Mouse (Mus musculus): ENCODE results near the gene Ptrh1. TPM values are rescaled to one million over a fixed set of nuclear protein-coding genes. Genes with fewer than 3 reads are reported as not detected.
A peak's percentile ranks its signal among the peaks of the same experiment; 100 is the strongest.

Ptrh1 gene
- polyA plus RNA-seq, 1 experiment from 2014 or later: 3.5 TPM

DNA sequence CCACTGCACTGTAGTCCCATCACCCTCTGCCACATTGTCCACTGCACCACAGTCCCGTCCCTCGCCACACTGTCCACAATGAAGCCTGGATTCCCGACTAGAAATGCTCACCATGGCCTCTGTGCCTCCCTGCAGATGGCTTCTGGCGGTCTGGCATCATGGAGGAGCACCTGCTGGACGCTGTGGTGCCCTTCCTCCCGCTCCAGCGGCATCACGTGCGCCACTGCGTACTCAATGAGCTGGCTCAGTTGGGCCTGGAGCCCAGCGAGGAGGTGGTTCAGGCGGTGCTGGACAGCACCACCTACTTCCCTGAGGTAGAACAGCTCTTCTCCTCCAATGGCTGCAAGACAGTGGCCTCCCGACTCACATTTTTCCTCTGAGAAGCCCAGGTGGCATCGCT is 14.2 kb upstream of the Ptrh1 start:
- Histone ChIP-seq H3K9ac (replicated peaks; ENCODE audit: low read length) (no peak overlapping the region), H3K27ac (replicated peaks; ENCODE audit: low read depth, low read length) (no peak overlapping the region), H3K4me1 (ENCODE audit: control insufficient read depth, insufficient read depth, low read length) (peaks cover 12% of the 10 kb centered on the region), H3K4me3 (replicated peaks; ENCODE audit: low read depth, low read length) (no peak overlapping the region), H3K36me3 (ENCODE audit: control insufficient read depth, insufficient read depth, low read length) (peaks cover 35% of the 10 kb centered on the region), H3K27me3 (ENCODE audit: control insufficient read depth, insufficient read depth, low read length) (no peaks in the 10 kb centered on the region), H3K9me3 (ENCODE audit: control insufficient read depth, low read length) (no peaks in the 10 kb centered on the region), H3K4me2 (ENCODE audit: low read length) (no peak overlapping the region)
- 89% methylated on average over 14 of the region's 14 CpGs for WGBS
- ATAC-seq (ENCODE audit: low FRiP score, low TSS enrichment) (no peak), DNase-seq (no peak)

DNA sequence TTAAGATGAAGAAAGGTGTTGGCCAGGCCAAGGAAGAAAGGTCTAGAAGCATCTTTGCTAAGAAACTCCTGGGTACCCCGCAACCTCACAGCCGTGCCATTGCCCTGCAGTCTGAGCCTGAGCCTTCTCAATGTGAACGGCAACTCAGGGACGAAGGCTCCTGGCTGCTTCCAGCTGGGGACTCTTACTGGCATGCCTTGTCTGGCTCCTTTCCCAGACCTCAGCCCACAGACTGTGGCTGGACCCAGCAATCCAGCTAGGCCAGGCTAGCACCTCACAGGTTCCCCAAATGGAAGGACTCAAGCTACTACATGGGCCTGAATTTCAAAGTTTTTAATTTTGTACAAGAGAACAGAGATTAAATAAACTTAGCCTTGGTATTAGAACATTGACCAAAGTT is 13.7 kb upstream of the Ptrh1 start:
- Histone ChIP-seq H3K4me1 (ENCODE audit: control insufficient read depth, insufficient read depth, low read length) (peaks cover 12% of the 10 kb centered on the region), H3K27me3 (ENCODE audit: control insufficient read depth, insufficient read depth, low read length) (no peaks in the 10 kb centered on the region), H3K4me3 (replicated peaks; ENCODE audit: low read depth, low read length) (no peak overlapping the region), H3K4me2 (ENCODE audit: low read length) (no peak overlapping the region), H3K9ac (replicated peaks; ENCODE audit: low read length) (no peak overlapping the region), H3K9me3 (ENCODE audit: control insufficient read depth, low read length) (no peaks in the 10 kb centered on the region), H3K27ac (replicated peaks; ENCODE audit: low read depth, low read length) (no peak overlapping the region), H3K36me3 (ENCODE audit: control insufficient read depth, insufficient read depth, low read length) (peaks cover 35% of the 10 kb centered on the region)
- ATAC-seq (ENCODE audit: low FRiP score, low TSS enrichment) (no peak), DNase-seq (no peak)
- WGBS: 95% methylated on average over 4 of the region's 4 CpGs

DNA sequence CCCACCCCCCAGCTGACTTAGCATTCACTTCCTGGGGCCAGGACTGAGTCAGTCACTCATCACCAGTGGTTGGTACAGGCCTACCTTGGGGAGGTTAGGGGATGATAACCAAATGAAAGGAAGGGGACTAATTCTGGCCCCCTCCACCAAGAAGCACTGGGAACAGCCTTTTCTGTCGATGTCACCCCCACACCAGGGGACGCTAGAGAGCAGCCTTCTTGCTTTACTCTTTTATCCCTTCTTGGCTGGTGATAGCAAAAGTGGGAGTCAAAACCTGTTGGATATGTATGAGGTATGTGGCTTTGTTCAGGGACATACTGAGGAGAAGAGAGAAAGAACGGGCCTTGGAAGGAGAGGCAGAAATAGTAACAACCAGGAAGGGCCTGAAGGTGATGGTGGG is 12.2 kb upstream of the Ptrh1 start:
- H3K27ac ChIP-seq (replicated peaks; ENCODE audit: low read depth, low read length): no peak overlapping the region

DNA sequence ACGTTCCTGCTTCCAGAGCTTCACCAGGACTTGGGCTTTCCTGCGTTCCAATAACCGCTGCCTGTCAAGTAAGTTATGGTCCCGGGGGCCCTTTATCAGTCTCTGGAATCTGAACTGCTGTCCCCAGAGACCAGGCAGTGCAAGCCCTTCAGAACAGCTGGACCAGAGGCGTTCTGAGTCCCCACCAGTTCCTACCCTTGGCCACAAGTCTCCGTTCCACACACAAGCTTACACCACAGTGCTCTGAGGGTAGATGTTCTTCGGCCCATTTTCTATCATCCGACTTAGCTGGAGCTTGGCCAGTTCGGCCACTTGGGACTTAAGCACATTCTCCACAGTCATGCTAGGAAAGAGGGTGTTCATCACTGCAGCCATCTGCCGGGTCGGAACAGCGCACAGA is 8.3 kb upstream of the Ptrh1 start:
- Histone ChIP-seq H3K9ac (replicated peaks; ENCODE audit: low read length) (no peak overlapping the region), H3K27me3 (ENCODE audit: control insufficient read depth, insufficient read depth, low read length) (no peaks in the 10 kb centered on the region), H3K4me1 (ENCODE audit: control insufficient read depth, insufficient read depth, low read length) (peaks cover 7% of the 10 kb centered on the region), H3K4me2 (ENCODE audit: low read length) (no peak overlapping the region), H3K9me3 (ENCODE audit: control insufficient read depth, low read length) (no peaks in the 10 kb centered on the region), H3K4me3 (replicated peaks; ENCODE audit: low read depth, low read length) (no peak overlapping the region), H3K36me3 (ENCODE audit: control insufficient read depth, insufficient read depth, low read length) (peaks cover 12% of the 10 kb centered on the region), H3K27ac (replicated peaks; ENCODE audit: low read depth, low read length) (no peak overlapping the region)
- DNase-seq (no peak), ATAC-seq (ENCODE audit: low FRiP score, low TSS enrichment) (no peak)
- WGBS: 61% methylated on average over 12 of the region's 12 CpGs

More for the DNA sequence above, 12.2 kb upstream of the Ptrh1 start:
- no peaks in the 10 kb centered on the region for H3K9me3 ChIP-seq (ENCODE audit: control insufficient read depth, low read length)
- H3K27me3 ChIP-seq (ENCODE audit: control insufficient read depth, insufficient read depth, low read length): no peaks in the 10 kb centered on the region
- no peak for DNase-seq
- no peak overlapping the region for H3K9ac ChIP-seq (replicated peaks; ENCODE audit: low read length)
- peaks cover 5% of the 10 kb centered on the region; the same call in 1 of the 2 replicates for H3K4me1 ChIP-seq (ENCODE audit: control insufficient read depth, insufficient read depth, low read length)
- H3K36me3 ChIP-seq (ENCODE audit: control insufficient read depth, insufficient read depth, low read length): peaks cover 35% of the 10 kb centered on the region
- ATAC-seq (ENCODE audit: low FRiP score, low TSS enrichment): no peak
- H3K4me3 ChIP-seq (replicated peaks; ENCODE audit: low read depth, low read length): no peak overlapping the region
- WGBS: 77% methylated on average over 3 of the region's 3 CpGs
- H3K4me2 ChIP-seq (ENCODE audit: low read length): no peak overlapping the region

DNA sequence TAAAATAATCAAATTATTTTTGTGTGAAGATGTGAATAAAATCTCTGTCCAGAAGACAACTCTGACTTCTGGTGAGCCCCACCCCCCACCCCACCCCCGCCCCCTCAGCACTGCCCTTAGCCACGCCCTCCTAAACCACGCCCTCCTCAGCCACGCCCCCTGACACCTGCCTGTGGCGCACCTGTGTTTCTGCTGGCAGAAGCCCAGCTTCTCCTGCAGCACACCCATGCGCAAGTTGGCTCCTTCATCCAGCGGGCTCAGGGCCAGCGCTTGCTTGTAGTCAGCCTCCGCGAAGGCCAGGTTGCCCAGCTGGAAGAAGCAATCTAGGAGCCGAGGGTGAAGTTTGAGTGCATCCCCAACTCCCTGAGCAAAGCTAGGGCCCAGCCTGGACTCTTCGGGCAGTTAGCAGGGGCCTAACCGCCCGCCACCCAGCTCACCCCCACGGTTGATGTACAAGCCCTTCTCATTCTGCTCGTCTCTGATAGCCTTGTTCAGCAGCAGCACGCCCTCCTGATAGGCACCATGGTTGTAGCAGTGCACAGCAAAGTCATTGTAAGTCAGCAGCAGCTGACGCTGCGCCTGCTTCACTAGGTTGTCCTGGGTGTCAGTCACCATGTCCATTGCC is 6.8 kb upstream of the Ptrh1 start:
- 53% methylated on average over 19 of the region's 19 CpGs for WGBS
- peaks cover 7% of the 10 kb centered on the region for H3K4me1 ChIP-seq (ENCODE audit: control insufficient read depth, insufficient read depth, low read length)
- no peaks in the 10 kb centered on the region for H3K36me3 ChIP-seq (ENCODE audit: control insufficient read depth, insufficient read depth, low read length)
- no peak for ATAC-seq (ENCODE audit: low FRiP score, low TSS enrichment)
- no peak overlapping the region for H3K27ac ChIP-seq (replicated peaks; ENCODE audit: low read depth, low read length)
- no peaks in the 10 kb centered on the region for H3K9me3 ChIP-seq (ENCODE audit: control insufficient read depth, low read length)
- no peak overlapping the region for H3K9ac ChIP-seq (replicated peaks; ENCODE audit: low read length)
- DNase-seq: no peak
- no peak overlapping the region for H3K4me3 ChIP-seq (replicated peaks; ENCODE audit: low read depth, low read length)
- H3K4me2 ChIP-seq (ENCODE audit: low read length): no peak overlapping the region
- H3K27me3 ChIP-seq (ENCODE audit: control insufficient read depth, insufficient read depth, low read length): no peaks in the 10 kb centered on the region

DNA sequence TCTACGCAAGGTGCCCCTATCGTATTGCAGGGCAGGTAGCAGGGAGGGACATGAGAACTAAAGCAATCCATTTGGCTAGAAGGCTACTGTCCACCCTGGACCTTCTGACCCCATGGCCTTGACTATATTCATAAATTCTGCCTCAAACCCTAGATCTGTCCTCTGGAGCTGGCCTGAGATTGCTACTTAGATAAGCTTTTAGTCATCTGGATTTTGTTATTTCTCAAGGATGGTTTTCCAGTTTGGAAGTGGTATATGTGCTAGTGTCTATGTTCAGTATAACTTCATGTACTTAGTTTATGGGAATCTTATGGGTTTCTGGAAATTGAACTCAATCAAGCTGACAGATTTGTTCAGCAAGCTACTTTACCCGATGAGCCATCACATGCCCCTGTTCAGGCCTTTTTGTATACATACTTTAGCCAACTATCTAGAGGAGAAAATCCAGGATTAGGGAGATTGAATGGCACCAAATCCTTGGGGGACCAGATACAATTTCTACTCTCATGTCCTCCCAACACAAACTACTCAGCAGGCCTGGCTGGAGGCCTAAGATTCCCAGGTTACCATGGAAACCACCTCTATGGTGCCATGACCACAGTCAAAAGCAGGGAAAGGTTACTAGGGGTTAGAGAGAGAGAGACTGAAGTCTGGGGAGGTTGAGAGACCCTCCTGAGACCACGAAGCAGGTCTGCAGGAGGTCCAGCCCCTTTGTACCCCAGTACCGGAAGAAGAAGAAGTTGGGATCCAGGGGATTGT is 6.1 kb upstream of the Ptrh1 start:
- no peak for ATAC-seq (ENCODE audit: low FRiP score, low TSS enrichment)
- DNase-seq: peak; percentile 41
- WGBS: 44% methylated on average over 5 of the region's 5 CpGs

DNA sequence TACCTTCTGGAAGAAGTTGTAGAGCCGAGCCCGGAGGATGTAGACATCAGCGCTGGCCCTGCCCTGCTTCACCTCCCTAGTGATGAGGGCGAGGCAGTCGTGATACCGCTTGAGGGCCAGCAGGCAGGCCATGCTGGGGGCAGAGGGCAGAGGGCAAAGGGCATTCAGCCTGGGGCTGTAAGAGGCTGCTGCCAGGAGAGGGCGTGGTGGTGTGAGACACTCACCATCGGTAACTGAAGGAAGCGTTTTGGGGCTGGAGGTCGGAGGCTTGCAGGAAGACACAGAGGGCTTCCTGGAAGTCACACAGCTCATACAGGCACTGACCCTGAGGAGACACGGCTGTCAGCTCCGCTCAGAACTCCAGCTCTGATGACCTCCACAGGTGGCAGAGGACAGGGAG is 3.7 kb upstream of the Ptrh1 start:
- Histone ChIP-seq H3K9ac (replicated peaks; ENCODE audit: low read length) (no peak overlapping the region), H3K4me2 (ENCODE audit: low read length) (no peak overlapping the region), H3K4me3 (replicated peaks; ENCODE audit: low read depth, low read length) (no peak overlapping the region), H3K36me3 (ENCODE audit: control insufficient read depth, insufficient read depth, low read length) (no peaks in the 10 kb centered on the region), H3K27me3 (ENCODE audit: control insufficient read depth, insufficient read depth, low read length) (no peaks in the 10 kb centered on the region), H3K27ac (replicated peaks; ENCODE audit: low read depth, low read length) (no peak overlapping the region), H3K9me3 (ENCODE audit: control insufficient read depth, low read length) (no peaks in the 10 kb centered on the region), H3K4me1 (ENCODE audit: control insufficient read depth, insufficient read depth, low read length) (peaks cover 16% of the 10 kb centered on the region)
- ATAC-seq (ENCODE audit: low FRiP score, low TSS enrichment): no peak
- 32% methylated on average over 12 of the region's 12 CpGs for WGBS
- no peak for DNase-seq

More for the DNA sequence above, 6.1 kb upstream of the Ptrh1 start:
- H3K4me1 ChIP-seq (ENCODE audit: control insufficient read depth, insufficient read depth, low read length): peaks cover 7% of the 10 kb centered on the region
- H3K9me3 ChIP-seq (ENCODE audit: control insufficient read depth, low read length): no peaks in the 10 kb centered on the region
- H3K27me3 ChIP-seq (ENCODE audit: control insufficient read depth, insufficient read depth, low read length): no peaks in the 10 kb centered on the region
- H3K36me3 ChIP-seq (ENCODE audit: control insufficient read depth, insufficient read depth, low read length): no peaks in the 10 kb centered on the region
- no peak overlapping the region for H3K4me3 ChIP-seq (replicated peaks; ENCODE audit: low read depth, low read length)
- no peak overlapping the region for H3K27ac ChIP-seq (replicated peaks; ENCODE audit: low read depth, low read length)
- no peak overlapping the region for H3K4me2 ChIP-seq (ENCODE audit: low read length)
- H3K9ac ChIP-seq (replicated peaks; ENCODE audit: low read length): no peak overlapping the region

DNA sequence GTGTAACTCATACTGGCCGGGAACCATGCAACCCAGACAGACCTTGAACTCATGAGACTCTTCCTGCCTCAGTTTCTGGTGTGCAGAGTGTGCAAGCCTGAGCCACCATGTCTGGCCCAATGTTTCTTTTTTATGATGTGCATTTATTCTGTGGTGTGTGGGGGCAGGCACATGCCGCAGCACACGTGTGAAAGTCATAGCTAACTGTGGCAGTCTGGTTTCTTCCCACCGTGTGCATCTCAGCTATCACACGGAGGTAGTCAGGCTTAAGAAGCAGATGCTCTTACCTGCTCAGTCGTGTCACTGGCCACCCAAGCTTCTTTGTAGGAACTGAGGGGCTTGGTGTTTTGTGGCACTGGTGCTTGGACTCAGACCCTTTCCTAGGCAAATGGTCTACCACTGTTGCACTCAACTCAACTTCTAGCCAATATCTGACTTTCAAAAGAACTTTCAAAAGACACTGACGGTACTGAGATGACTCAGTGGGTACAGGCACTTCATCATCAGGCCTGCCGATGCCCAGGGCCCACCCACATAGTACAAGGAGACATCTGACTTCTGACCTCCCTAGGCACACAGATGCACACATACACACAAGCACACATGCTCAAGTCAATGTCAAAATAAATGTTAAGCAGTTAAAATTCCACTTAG is 2.8 kb upstream of the Ptrh1 start:
- Histone ChIP-seq H3K36me3 (ENCODE audit: control insufficient read depth, insufficient read depth, low read length) (no peaks in the 10 kb centered on the region), H3K27me3 (ENCODE audit: control insufficient read depth, insufficient read depth, low read length) (no peaks in the 10 kb centered on the region), H3K9ac (replicated peaks; ENCODE audit: low read length) (no peak overlapping the region), H3K4me2 (ENCODE audit: low read length) (no peak overlapping the region), H3K27ac (replicated peaks; ENCODE audit: low read depth, low read length) (no peak overlapping the region), H3K4me3 (replicated peaks; ENCODE audit: low read depth, low read length) (no peak overlapping the region), H3K9me3 (ENCODE audit: control insufficient read depth, low read length) (no peaks in the 10 kb centered on the region), H3K4me1 (ENCODE audit: control insufficient read depth, insufficient read depth, low read length) (peaks cover 16% of the 10 kb centered on the region)
- ATAC-seq (ENCODE audit: low FRiP score, low TSS enrichment) (no peak), DNase-seq (no peak)
- 89% methylated on average over 8 of the region's 8 CpGs for WGBS
